Mouse (Mus musculus) brain, embryonic 14.5 days (tissue): ENCODE results near the gene P2rx3. TPM values are rescaled to one million over a fixed set of nuclear protein-coding genes. Genes with fewer than 3 reads are reported as not detected.
A peak's percentile ranks its signal among the peaks of the same experiment; 100 is the strongest.

ENCODE experiments used
- DNase-seq: peaks from one replicate; pipeline ENCODE4 v3.0.0-alpha.2; 2011; ENCODE audit warnings: low read depth
- CTCF ChIP-seq: fragments of 200-500 bp; IDR thresholded peaks from 2 replicates; pipeline ENCODE4 v1.5.1; 2012; ENCODE audit warnings: inconsistent platforms, mild to moderate bottlenecking, moderate library complexity, borderline replicate concordance; ENCODE audit not compliant: insufficient read depth, insufficient read length; ENCODE audit errors: extremely low read depth
- POLR2A ChIP-seq: fragments of 200-500 bp; IDR thresholded peaks from 2 replicates; pipeline ENCODE4 v1.6.1; 2012; ENCODE audit warnings: mild to moderate bottlenecking, inconsistent platforms, borderline replicate concordance; ENCODE audit not compliant: poor library complexity, insufficient read depth, insufficient read length, severe bottlenecking; ENCODE audit errors: extremely low read depth
- polyA plus RNA-seq: library from polyadenylated mRNA; depleted of rRNA; stranded (reverse); fragments of >200 nt; gene quantifications from 2 replicates; pipeline ENCODE4 v1.2.3, GENCODE M21; 2012; rRNA removed

The P2rx3 gene
- polyA plus RNA-seq: 2.1 and 6.1 TPM in 2 replicates

- no peak; the same call in 1 of the 2 replicates for TF ChIP-seq CTCF
- TF ChIP-seq POLR2A: peak; percentile 48; the same call in 1 of the 2 replicates
These were observed at the start of gene P2rx3, which contains the start of gene Ssrp1 for GRCm38 (mm10) chr2:85037047-85038026. Gene P2rx3, minus strand, starts transcription at chr2:85037462. Gene Ssrp1, plus strand, starts transcription at chr2:85037234.

GRCm38 (mm10) chr2:85073751-85074150 is 36.5 kb upstream of the P2rx3 start:
- DNase-seq: no peak
- TF ChIP-seq CTCF (no peak), POLR2A (no peak)

More at GRCm38 (mm10) chr2:85037047-85038026, at the start of gene P2rx3, which contains the start of gene Ssrp1:
- DNase-seq: peak; percentile 98

GRCm38 (mm10) chr2:85071921-85072320 is 34.7 kb upstream of the P2rx3 start:
- DNase-seq: no peak
- TF ChIP-seq POLR2A (no peak), CTCF (no peak)

- DNase-seq: no peak
- TF ChIP-seq POLR2A (no peak), CTCF (no peak)
These were observed 32.8 kb upstream of the P2rx3 start for GRCm38 (mm10) chr2:85070086-85070485.

GRCm38 (mm10) chr2:85068626-85069025 is 31.4 kb upstream of the P2rx3 start:
- TF ChIP-seq CTCF (no peak), POLR2A (no peak)
- DNase-seq: no peak

- DNase-seq: peak; percentile 25
- TF ChIP-seq CTCF (no peak), POLR2A (no peak)
These were observed 30.8 kb upstream of the P2rx3 start for GRCm38 (mm10) chr2:85067903-85068625.

- DNase-seq: no peak
- TF ChIP-seq CTCF (no peak), POLR2A (no peak)
These were observed 29.7 kb upstream of the P2rx3 start for GRCm38 (mm10) chr2:85066937-85067336.

GRCm38 (mm10) chr2:85065141-85065875 is 28.0 kb upstream of the P2rx3 start:
- TF ChIP-seq POLR2A (no peak), CTCF (no peak)
- DNase-seq: no peak

GRCm38 (mm10) chr2:85061107-85061541 is 23.9 kb upstream of the P2rx3 start:
- peak; percentile 18 for DNase-seq
- TF ChIP-seq POLR2A (no peak), CTCF (no peak)

GRCm38 (mm10) chr2:85060591-85061060 is 23.4 kb upstream of the P2rx3 start:
- TF ChIP-seq POLR2A (no peak), CTCF (no peak)
- DNase-seq: no peak

GRCm38 (mm10) chr2:85059677-85060076 is 22.4 kb upstream of the P2rx3 start:
- TF ChIP-seq POLR2A (no peak), CTCF (no peak)
- no peak for DNase-seq

- DNase-seq: no peak
- TF ChIP-seq CTCF (no peak), POLR2A (no peak)
These were observed 19.4 kb upstream of the P2rx3 start for GRCm38 (mm10) chr2:85056711-85057110.

- DNase-seq: no peak
- TF ChIP-seq POLR2A (no peak), CTCF (no peak)
These were observed 16.0 kb upstream of the P2rx3 start for GRCm38 (mm10) chr2:85053192-85053816.

- DNase-seq: no peak
- TF ChIP-seq POLR2A (no peak), CTCF (no peak)
These were observed 13.5 kb upstream of the P2rx3 start for GRCm38 (mm10) chr2:85050746-85051145.
